In genomic region chr1:106231805-106232459, GRCm38 (mm10) we compare ENCODE assay signal across 10 mouse cellular contexts.
DNase-seq lines count a peak whose midpoint lies in the region; ATAC-seq and TF ChIP-seq lines count a peak whose summit lies in the region.
"Had no signal": no experiment of that assay in that cellular context is flagged by ENCODE, and none has a peak within 500 bp of the region (broad histone marks: within the 10 kb centered on the region; RNA-seq: fewer than 3 reads in every experiment).

No protein-coding gene starts in this region.

- H3K27ac ChIP-seq in layer of hippocampus, adult 2 months: peak overlapping the region; percentile 79
- peak overlapping the region; percentile 87 for H3K27ac ChIP-seq in cortical plate, adult 2 months (ENCODE audit: insufficient read depth, low read length)
- H3K27ac ChIP-seq: limb, embryonic 13.5 days had no signal

- H3K4me3 ChIP-seq in layer of hippocampus, adult 2 months: no peak overlapping the region
- no peak overlapping the region for H3K4me3 ChIP-seq in cortical plate, adult 2 months (ENCODE audit: insufficient read depth, low read length)
- H3K4me3 ChIP-seq: limb, embryonic 13.5 days had no signal

- TF ChIP-seq POLR2A in cortical plate, adult 2 months (IDR thresholded peaks at IDR 0.05; ENCODE audit: extremely low read depth, insufficient read depth, low read length): no peak

- peaks cover 5% of the 10 kb centered on the region; the same call in 1 of the 2 replicates for H3K4me1 ChIP-seq in cortical plate, adult 2 months (ENCODE audit: control insufficient read depth, insufficient read depth, low read length)

- DNase-seq in cerebellum, postnatal 4 days (ENCODE audit: low spot score in 2 of 2): no peak
- peak; percentile 33 to 55 for DNase-seq in layer of hippocampus, adult 2 months (ENCODE audit: low spot score in 2 of 2)
- DNase-seq in layer of hippocampus, postnatal 10 days (ENCODE audit: low spot score in 2 of 2): no peak
- DNase-seq in lung, postnatal 25 days (ENCODE audit: low spot score): peak; percentile 74
- DNase-seq in adrenal gland, postnatal 25 days: no peak
- DNase-seq: adrenal gland, adult 2 months had no signal

- ATAC-seq in cerebellum, adult (ENCODE audit: insufficient number of reproducible peaks, low FRiP score, low TSS enrichment): peak; percentile 82
- ATAC-seq in CD4-positive, CD25-positive, alpha-beta regulatory T cell, adult 4 months: no peak

- no peak for TF ChIP-seq CTCF in layer of hippocampus, adult 2 months (conservative IDR thresholded peaks at IDR 0.05)
- TF ChIP-seq CTCF in cortical plate, adult 2 months (IDR thresholded peaks at IDR 0.05; ENCODE audit: extremely low read depth, insufficient read depth, low read length): no peak

Comparison
In these comparisons a context has a peak if more than half of its experiments do, and no peak if none do; other contexts are left out.
1. DNase-seq: peak in layer of hippocampus, adult 2 months (2 of 2) and lung, postnatal 25 days (single experiment); none in cerebellum, postnatal 4 days (0 of 2), layer of hippocampus, postnatal 10 days (0 of 2) and adrenal gland, postnatal 25 days (single experiment).